Mouse (Mus musculus) ES-E14 (cell line): Measurements from ENCODE around the gene Ccdc9b.

ENCODE experiments used
- HCFC1 ChIP-seq: IDR thresholded peaks from 2 replicates; pipeline ENCODE4 v1.6.1; 2012; ENCODE audit warnings: low read length, inconsistent platforms, borderline replicate concordance; ENCODE audit not compliant: insufficient read depth
- MAFK ChIP-seq: IDR thresholded peaks from 2 replicates; pipeline ENCODE4 v1.6.1; 2014; ENCODE audit warnings: mild to moderate bottlenecking, low read depth, low read length, inconsistent platforms; ENCODE audit not compliant: insufficient read depth
- ZNF384 ChIP-seq: IDR thresholded peaks from 2 replicates; pipeline ENCODE4 v1.6.1; 2012; ENCODE audit warnings: low read depth, low read length, inconsistent platforms

DNA sequence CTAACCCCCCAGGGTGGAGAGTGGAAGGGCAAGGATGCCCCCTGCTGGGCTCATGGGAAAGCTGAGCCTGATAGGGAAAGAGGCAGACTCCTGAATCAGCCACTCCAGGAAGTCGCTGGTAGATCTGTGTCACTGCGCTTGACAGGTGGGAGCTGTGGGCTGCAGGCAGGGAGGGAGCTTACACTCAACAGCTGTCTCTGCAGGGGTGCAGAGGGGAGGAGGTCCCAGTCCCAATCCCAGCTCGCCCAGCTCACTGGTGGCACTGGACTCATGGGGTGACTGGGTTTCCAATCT is 31.9 kb downstream of the Ccdc9b start:
- TF ChIP-seq MAFK (no peak), HCFC1 (no peak), ZNF384 (no peak)
